Mouse (Mus musculus): ENCODE results near the gene Fxyd7. TPM values are rescaled to one million over a fixed set of nuclear protein-coding genes. Genes with fewer than 3 reads are reported as not detected.

Gene Fxyd7
- polyA plus RNA-seq, 1 experiment from 2014 or later, result 108 TPM

GRCm38 (mm10) chr7:31073546-31073945 lies 22.3 kb upstream of the Fxyd7 start:
- no peak for ATAC-seq (ENCODE audit: low FRiP score)
- Histone ChIP-seq H3K4me1 (replicated peaks) (peaks cover 7% of the 10 kb centered on the region; the same call in 1 of the 2 replicates), H3K9ac (no peak overlapping the region), H3K4me3 (no peak overlapping the region), H3K27me3 (no peaks in the 10 kb centered on the region), H3K9me3 (no peaks in the 10 kb centered on the region), H3K36me3 (no peaks in the 10 kb centered on the region), H3K4me2 (no peak overlapping the region), H3K27ac (no peak overlapping the region)

DNA sequence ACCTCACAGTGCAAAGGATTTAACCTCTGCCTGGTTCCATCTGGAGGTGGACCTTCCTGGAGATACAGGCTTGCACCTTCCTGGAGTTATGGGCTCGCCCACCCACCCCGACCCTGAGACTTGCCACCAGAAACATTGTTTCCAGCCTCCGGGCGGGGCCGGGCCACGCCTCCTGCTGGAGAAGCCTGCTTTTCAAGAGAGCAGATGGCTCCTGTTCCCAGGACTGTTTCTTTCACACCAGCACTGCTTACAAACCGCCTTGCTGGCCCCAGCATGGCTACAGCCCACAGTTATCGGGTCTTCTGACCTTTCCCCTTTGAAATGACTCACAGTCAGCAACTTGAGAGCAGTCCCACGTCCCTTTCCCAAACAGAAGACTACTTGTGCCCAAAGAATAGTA lies 21.1 kb upstream of the Fxyd7 start:
- Histone ChIP-seq H3K4me3 (no peak overlapping the region), H3K9ac (no peak overlapping the region), H3K27me3 (no peaks in the 10 kb centered on the region), H3K9me3 (no peaks in the 10 kb centered on the region), H3K4me1 (replicated peaks) (peaks cover 7% of the 10 kb centered on the region), H3K27ac (no peak overlapping the region), H3K36me3 (no peaks in the 10 kb centered on the region), H3K4me2 (no peak overlapping the region)
- ATAC-seq (ENCODE audit: low FRiP score), result no peak
- 49% methylated on average over 9 of the region's 9 CpGs for WGBS

DNA sequence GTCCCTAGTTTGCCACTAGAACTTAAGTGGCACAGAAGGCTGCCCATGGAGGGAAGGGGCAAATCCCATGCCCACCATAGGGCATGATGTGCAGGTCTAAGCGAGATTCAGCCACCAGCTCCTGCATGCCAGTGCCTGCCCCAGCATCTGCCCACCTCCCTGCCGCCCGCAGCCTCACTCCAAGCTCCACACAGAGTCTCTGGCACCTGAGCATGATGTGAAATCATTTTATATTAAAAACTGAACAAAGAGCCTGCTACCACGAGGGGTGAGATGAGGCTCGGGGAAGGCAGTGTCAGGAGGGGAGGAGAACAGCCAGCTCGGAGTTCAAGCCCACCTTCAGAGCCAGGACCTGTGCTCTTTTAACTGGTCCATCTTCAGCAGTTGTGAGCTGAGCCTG lies 19.1 kb upstream of the Fxyd7 start:
- no peak overlapping the region for H3K9ac ChIP-seq
- peaks cover 7% of the 10 kb centered on the region for H3K4me1 ChIP-seq (replicated peaks)
- no peak overlapping the region for H3K27ac ChIP-seq
- H3K4me3 ChIP-seq, result no peak overlapping the region
- H3K27me3 ChIP-seq, result no peaks in the 10 kb centered on the region
- no peak overlapping the region for H3K4me2 ChIP-seq
- H3K9me3 ChIP-seq, result 0 out of 2 replicates have a peak, but pooled peaks cover 2% of the 10 kb centered on the region
- WGBS, result 85% methylated on average over 6 of the region's 6 CpGs
- no peaks in the 10 kb centered on the region for H3K36me3 ChIP-seq
- ATAC-seq (ENCODE audit: low FRiP score), result no peak

DNA sequence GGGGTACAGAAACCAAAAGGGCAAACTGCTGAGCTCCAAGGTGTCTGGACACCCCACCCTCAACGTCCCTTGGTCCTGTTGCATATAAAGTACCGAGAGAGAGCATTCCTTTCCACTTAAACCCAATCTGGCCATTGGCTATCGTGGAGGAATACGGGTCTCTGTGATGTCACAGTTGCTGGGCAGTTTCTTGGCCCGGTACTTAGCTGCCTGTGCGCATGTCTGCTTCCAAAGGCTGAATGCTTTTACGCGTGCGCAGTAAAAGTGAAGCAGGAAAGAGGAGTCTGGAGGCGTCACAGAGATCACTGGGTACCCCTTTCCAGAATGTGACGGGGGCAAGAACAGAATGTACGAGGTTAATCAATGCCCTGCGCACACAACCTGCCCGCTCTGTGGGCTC lies 18.2 kb upstream of the Fxyd7 start:
- Histone ChIP-seq H3K9me3 (0 out of 2 replicates have a peak, but pooled peaks cover 2% of the 10 kb centered on the region), H3K4me2 (no peak overlapping the region), H3K4me3 (no peak overlapping the region), H3K27me3 (no peaks in the 10 kb centered on the region), H3K27ac (no peak overlapping the region), H3K36me3 (no peaks in the 10 kb centered on the region), H3K4me1 (replicated peaks) (peaks cover 7% of the 10 kb centered on the region), H3K9ac (no peak overlapping the region)
- no peak for ATAC-seq (ENCODE audit: low FRiP score)
- WGBS, result 86% methylated on average over 14 of the region's 14 CpGs

GRCm38 (mm10) chr7:31067836-31068235 lies 16.6 kb upstream of the Fxyd7 start:
- ATAC-seq (ENCODE audit: low FRiP score), result no peak
- no peak overlapping the region; the same call in 1 of the 2 replicates for H3K27ac ChIP-seq
- no peak overlapping the region for H3K4me3 ChIP-seq
- no peaks in the 10 kb centered on the region for H3K27me3 ChIP-seq
- no peak overlapping the region for H3K9ac ChIP-seq
- H3K4me1 ChIP-seq (replicated peaks), result peaks cover 7% of the 10 kb centered on the region
- no peaks in the 10 kb centered on the region for H3K36me3 ChIP-seq
- H3K9me3 ChIP-seq, result 0 out of 2 replicates have a peak, but pooled peaks cover 2% of the 10 kb centered on the region
- WGBS, result 52% methylated on average over 5 of the region's 5 CpGs
- H3K4me2 ChIP-seq, result no peak overlapping the region

DNA sequence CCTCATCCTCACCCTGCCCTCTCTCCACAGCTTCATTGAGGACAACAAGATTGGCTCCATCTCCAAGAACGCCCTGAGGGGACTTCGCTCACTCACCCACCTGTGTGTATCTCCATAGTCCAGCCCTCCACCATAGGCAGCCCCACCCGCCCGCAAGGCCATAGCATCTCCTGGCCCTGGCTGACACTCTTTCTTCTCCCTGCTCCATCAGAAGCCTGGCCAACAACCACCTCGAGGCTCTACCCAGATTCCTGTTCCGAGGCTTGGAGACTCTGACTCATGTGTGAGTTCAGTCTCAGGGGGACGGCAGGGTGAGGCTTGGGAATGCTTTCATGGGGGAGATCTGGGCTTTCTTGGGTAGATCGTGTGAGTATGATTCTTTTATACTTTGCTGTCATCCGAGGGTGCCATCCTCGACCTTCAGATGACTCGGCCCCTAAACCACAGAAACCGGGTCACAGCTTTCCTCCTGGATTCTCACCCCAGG lies 11.8 kb upstream of the Fxyd7 start:
- Histone ChIP-seq H3K9ac (no peak overlapping the region), H3K4me3 (no peak overlapping the region), H3K4me2 (no peak overlapping the region), H3K9me3 (0 out of 2 replicates have a peak, but pooled peaks cover 2% of the 10 kb centered on the region), H3K4me1 (replicated peaks) (no peaks in the 10 kb centered on the region; the same call in 1 of the 2 replicates), H3K36me3 (no peaks in the 10 kb centered on the region), H3K27ac (no peak overlapping the region), H3K27me3 (no peaks in the 10 kb centered on the region)
- 91% methylated on average over 12 of the region's 12 CpGs for WGBS
- no peak for ATAC-seq (ENCODE audit: low FRiP score)

DNA sequence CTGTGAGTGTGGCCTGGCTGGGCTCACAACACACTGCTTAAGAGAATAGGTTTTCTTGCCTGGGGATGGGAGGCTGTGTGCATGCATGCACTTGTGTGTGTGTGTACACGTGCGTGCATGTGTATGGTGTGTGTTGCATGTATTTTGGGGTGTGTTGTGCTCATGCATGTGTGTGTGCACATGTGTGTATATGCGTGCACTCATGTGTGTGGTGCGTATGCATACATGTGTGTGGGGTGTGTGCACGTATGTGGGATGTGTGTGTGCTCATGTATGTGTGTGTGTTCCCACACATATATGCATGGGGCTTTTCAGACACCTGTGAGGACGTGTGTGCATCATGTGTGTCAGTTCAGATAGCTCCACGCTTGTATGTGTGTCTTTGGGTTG lies 9.3 kb upstream of the Fxyd7 start:
- Histone ChIP-seq H3K27me3 (0 out of 2 replicates have a peak, but pooled peaks cover 2% of the 10 kb centered on the region), H3K9me3 (no peaks in the 10 kb centered on the region), H3K36me3 (no peaks in the 10 kb centered on the region), H3K9ac (peak overlapping the region; percentile 51; the same call in 1 of the 2 replicates), H3K4me2 (no peak overlapping the region), H3K4me3 (no peak overlapping the region), H3K27ac (no peak overlapping the region), H3K4me1 (replicated peaks) (0 out of 2 replicates have a peak, but pooled peaks cover under 1% of the 10 kb centered on the region)
- ATAC-seq (ENCODE audit: low FRiP score), result no peak
- 91% methylated on average over 7 of the region's 7 CpGs for WGBS

GRCm38 (mm10) chr7:31059919-31060620 lies 8.8 kb upstream of the Fxyd7 start:
- WGBS, result 56% methylated on average over 11 of the region's 11 CpGs
- Histone ChIP-seq H3K9ac (peak overlapping the region; percentile 51; the same call in 1 of the 2 replicates), H3K9me3 (no peaks in the 10 kb centered on the region), H3K27ac (0 out of 2 replicates have a peak overlapping the region, but pooled peaks have one; percentile 35), H3K36me3 (no peaks in the 10 kb centered on the region), H3K4me1 (replicated peaks) (peaks cover 5% of the 10 kb centered on the region), H3K27me3 (peaks cover 2% of the 10 kb centered on the region; the same call in 1 of the 2 replicates), H3K4me3 (no peak overlapping the region), H3K4me2 (no peak overlapping the region)
- no peak for ATAC-seq (ENCODE audit: low FRiP score)

GRCm38 (mm10) chr7:31059108-31059507 lies 7.8 kb upstream of the Fxyd7 start, which contains the start of gene Lgi4:
Gene Lgi4, plus strand, starts transcription at chr7:31059342.
- 0 out of 2 replicates have a peak, but pooled peaks have one; percentile 41 for ATAC-seq (ENCODE audit: low FRiP score)
- H3K27ac ChIP-seq, result 0 out of 2 replicates have a peak within 1 kb of the TSS, but pooled peaks have one; percentile 35
- H3K9ac ChIP-seq, result no peak within 1 kb of the TSS; the same call in 1 of the 2 replicates
- H3K9me3 ChIP-seq, result no peaks in the 10 kb centered on the region
- H3K4me1 ChIP-seq (replicated peaks), result peaks cover 12% of the 10 kb centered on the region
- no peak within 1 kb of the TSS for H3K4me2 ChIP-seq
- WGBS, result 10% methylated on average over 2 of the region's 2 CpGs
- H3K4me3 ChIP-seq, result no peak within 1 kb of the TSS
- H3K36me3 ChIP-seq, result no peaks in the 10 kb centered on the region
- peaks cover 12% of the 10 kb centered on the region for H3K27me3 ChIP-seq

DNA sequence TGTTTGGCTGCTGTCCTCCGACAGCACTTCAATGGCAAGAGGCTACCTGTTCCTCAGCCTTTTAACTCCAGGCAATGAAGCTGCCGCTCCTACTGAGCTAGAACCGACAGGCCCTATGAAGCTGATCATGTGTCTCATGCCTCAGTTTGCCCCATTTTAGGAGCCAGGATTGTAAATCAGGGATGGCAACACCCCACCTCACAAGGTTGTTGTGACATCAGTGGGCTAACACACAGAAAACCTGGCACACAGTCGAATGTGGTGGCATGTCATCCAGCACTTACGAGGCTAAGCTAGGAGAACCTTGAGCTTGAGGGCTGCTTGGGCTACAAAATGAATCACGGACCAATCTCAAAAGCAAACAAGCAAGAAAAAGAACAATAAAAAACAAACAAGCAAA lies 6.9 kb upstream of the Fxyd7 start:
- Histone ChIP-seq H3K4me2 (no peak overlapping the region), H3K9me3 (no peaks in the 10 kb centered on the region), H3K9ac (no peak overlapping the region), H3K4me1 (replicated peaks) (peaks cover 16% of the 10 kb centered on the region), H3K27me3 (peaks cover 21% of the 10 kb centered on the region), H3K27ac (no peak overlapping the region), H3K4me3 (no peak overlapping the region), H3K36me3 (no peaks in the 10 kb centered on the region)
- WGBS, result 88% methylated on average over 6 of the region's 6 CpGs
- ATAC-seq (ENCODE audit: low FRiP score), result no peak

DNA sequence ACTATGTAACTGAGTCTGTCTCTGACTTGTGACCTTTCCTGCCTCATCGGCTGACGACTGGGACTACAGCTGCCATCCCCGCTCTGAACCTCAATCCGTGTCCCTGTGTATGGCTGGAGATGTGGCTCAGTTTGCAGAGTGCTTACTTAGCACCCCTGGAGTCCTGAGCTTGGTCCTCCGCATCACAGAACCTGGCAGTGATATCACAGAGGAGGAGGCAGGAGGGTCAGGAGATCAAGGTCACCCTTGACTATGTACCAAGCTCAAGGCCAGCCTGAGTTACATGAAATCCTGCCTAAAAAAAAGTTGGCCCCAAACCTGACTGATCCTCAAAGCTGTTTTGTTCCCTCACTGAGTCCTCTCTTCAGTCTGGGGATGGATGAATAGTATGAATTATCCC lies 6.5 kb upstream of the Fxyd7 start:
- Histone ChIP-seq H3K9ac (no peak overlapping the region), H3K27me3 (peaks cover 26% of the 10 kb centered on the region), H3K36me3 (no peaks in the 10 kb centered on the region), H3K4me3 (no peak overlapping the region), H3K4me2 (no peak overlapping the region), H3K9me3 (no peaks in the 10 kb centered on the region), H3K4me1 (replicated peaks) (peaks cover 21% of the 10 kb centered on the region), H3K27ac (no peak overlapping the region)
- WGBS, result 79% methylated on average over 5 of the region's 5 CpGs
- ATAC-seq (ENCODE audit: low FRiP score), result no peak

- H3K9ac ChIP-seq, result no peak within 1 kb of the TSS
- WGBS, result 87% methylated on average over 2 of the region's 2 CpGs
Measured at GRCm38 (mm10) chr7:31057071-31057470, 5.8 kb upstream of the Fxyd7 start, which contains the start of gene Fxyd1. Gene Fxyd1, minus strand, starts transcription at chr7:31057199.

More at GRCm38 (mm10) chr7:31057071-31057470, 5.8 kb upstream of the Fxyd7 start, which contains the start of gene Fxyd1:
- no peak for ATAC-seq (ENCODE audit: low FRiP score)
- Histone ChIP-seq H3K4me3 (no peak within 1 kb of the TSS), H3K27me3 (peaks cover 32% of the 10 kb centered on the region), H3K36me3 (no peaks in the 10 kb centered on the region), H3K4me2 (no peak within 1 kb of the TSS), H3K4me1 (replicated peaks) (peaks cover 27% of the 10 kb centered on the region), H3K9me3 (no peaks in the 10 kb centered on the region), H3K27ac (no peak within 1 kb of the TSS)
